Mouse (Mus musculus): Measurements from ENCODE around the gene Syt16. TPM values are rescaled to one million over a fixed set of nuclear protein-coding genes. Genes with fewer than 3 reads are reported as not detected.

The Syt16 gene
- polyA plus RNA-seq (2011; ENCODE audit: insufficient read length, low read depth, missing spikeins), result not detected in 2 replicates

GRCm38 (mm10) chr12:73997297-73998127 lies at the start of gene Syt16:
TSS of gene Syt16 (plus strand) at chr12:73997661.
- Histone ChIP-seq H3K27ac (ENCODE audit: insufficient read depth, low read length) (no peak within 1 kb of the TSS), H3K4me1 (ENCODE audit: control insufficient read depth, insufficient read depth, low read length) (no peaks in the 10 kb centered on the region), H3K4me3 (ENCODE audit: insufficient read depth, low read length) (peak within 1 kb of the TSS; percentile 24; the same call in 1 of the 2 replicates)
- no peak for TF ChIP-seq POLR2A (IDR thresholded peaks at IDR 0.05; ENCODE audit: low read depth, low read length)
- no peak for TF ChIP-seq CTCF (IDR thresholded peaks at IDR 0.05; ENCODE audit: borderline replicate concordance, insufficient read depth, low read length)

DNA sequence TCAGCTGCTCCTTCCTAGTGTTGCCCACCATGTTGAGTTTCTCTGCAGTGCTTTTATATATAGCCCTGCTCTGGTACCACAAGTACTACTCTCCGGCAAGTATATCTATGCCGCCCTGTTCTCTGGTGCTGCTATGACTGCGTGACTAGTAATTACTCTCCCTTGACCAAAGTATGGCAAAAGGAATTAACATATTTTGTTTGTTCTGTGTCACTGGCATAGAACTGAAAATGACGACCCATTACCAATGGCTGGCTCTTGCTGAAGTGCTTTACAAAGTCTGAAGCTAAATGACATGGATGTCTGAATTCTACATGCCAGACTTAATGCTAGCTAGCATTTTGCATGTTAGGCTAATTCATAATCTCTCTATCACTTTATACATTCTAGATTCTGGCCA lies 49.0 kb upstream of the Syt16 start:
- TF ChIP-seq POLR2A (IDR thresholded peaks at IDR 0.05; ENCODE audit: low read depth, low read length) (no peak), CTCF (IDR thresholded peaks at IDR 0.05; ENCODE audit: borderline replicate concordance, insufficient read depth, low read length) (no peak)
- Histone ChIP-seq H3K4me3 (ENCODE audit: insufficient read depth, low read length) (no peak overlapping the region), H3K4me1 (ENCODE audit: control insufficient read depth, insufficient read depth, low read length) (no peaks in the 10 kb centered on the region), H3K27ac (ENCODE audit: insufficient read depth, low read length) (no peak overlapping the region)

DNA sequence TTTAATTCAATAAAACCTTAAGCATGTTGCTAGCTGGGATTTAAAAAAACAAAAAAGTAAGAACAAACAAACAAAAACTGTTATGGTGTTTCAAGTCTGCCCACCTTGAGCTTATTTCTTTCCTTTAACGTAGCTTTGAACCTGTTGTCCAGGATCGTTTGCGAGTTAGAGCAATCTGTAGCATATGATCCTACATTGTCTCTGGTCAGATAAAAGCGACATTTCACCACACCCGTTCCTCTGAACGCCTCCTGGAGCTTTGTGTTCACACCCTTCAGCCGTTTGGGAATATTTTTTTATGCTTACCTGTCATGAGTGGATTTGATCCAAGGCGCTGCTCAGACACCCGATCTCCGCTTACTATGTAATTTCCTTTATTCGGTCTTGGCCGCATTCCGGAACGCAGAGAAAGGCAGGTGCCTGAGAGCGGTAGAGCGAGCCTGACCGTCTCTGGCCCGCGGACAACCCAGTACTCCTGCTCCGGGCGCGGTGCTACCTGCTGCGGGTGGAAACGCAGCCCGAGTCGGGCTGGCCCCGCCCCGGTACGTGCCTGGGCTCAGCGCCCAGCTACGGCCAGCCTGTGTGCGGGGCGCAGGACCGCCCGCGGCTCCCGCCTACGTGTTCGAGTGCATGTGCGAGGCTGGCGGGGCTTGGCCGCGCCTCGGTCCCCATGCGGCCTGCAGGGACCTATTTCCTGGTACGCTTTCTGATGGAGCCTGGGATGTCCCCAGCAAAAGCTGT lies 48.0 kb upstream of the Syt16 start:
- no peak overlapping the region for H3K4me3 ChIP-seq (ENCODE audit: insufficient read depth, low read length)
- TF ChIP-seq CTCF (IDR thresholded peaks at IDR 0.05; ENCODE audit: borderline replicate concordance, insufficient read depth, low read length) (no peak), POLR2A (IDR thresholded peaks at IDR 0.05; ENCODE audit: low read depth, low read length) (no peak)
- H3K4me1 ChIP-seq (ENCODE audit: control insufficient read depth, insufficient read depth, low read length), result no peaks in the 10 kb centered on the region
- H3K27ac ChIP-seq (ENCODE audit: insufficient read depth, low read length), result no peak overlapping the region

DNA sequence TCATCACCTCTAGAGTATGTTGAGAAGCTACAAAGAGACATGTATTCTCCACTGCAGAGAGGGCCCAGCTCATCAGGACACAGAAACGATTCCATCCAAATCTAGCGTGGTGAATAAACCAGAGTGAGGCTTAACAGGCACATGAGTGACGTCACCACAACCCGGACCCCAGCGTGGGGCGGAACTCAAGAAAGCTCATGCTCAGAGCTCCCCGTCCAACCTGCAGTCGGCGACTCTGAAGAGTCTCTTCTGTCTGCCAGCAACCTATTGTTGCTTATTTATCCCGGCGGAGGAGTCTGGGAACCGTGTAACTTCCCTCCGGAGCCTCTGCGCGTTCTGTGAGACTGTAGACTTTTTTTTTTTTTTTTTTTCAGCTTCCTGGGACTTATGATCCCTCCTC lies 44.6 kb upstream of the Syt16 start:
- Histone ChIP-seq H3K27ac (ENCODE audit: insufficient read depth, low read length) (no peak overlapping the region), H3K4me3 (ENCODE audit: insufficient read depth, low read length) (no peak overlapping the region), H3K4me1 (ENCODE audit: control insufficient read depth, insufficient read depth, low read length) (no peaks in the 10 kb centered on the region)
- no peak for TF ChIP-seq CTCF (IDR thresholded peaks at IDR 0.05; ENCODE audit: borderline replicate concordance, insufficient read depth, low read length)

- H3K4me3 ChIP-seq (ENCODE audit: insufficient read depth, low read length), result no peak overlapping the region
- H3K27ac ChIP-seq (ENCODE audit: insufficient read depth, low read length), result no peak overlapping the region
- no peaks in the 10 kb centered on the region for H3K4me1 ChIP-seq (ENCODE audit: control insufficient read depth, insufficient read depth, low read length)
- TF ChIP-seq POLR2A (IDR thresholded peaks at IDR 0.05; ENCODE audit: low read depth, low read length) (no peak), CTCF (IDR thresholded peaks at IDR 0.05; ENCODE audit: borderline replicate concordance, insufficient read depth, low read length) (no peak)
These were observed 43.9 kb upstream of the Syt16 start for GRCm38 (mm10) chr12:73953420-73954186.

- TF ChIP-seq POLR2A (IDR thresholded peaks at IDR 0.05; ENCODE audit: low read depth, low read length), result no peak
- no peak for TF ChIP-seq CTCF (IDR thresholded peaks at IDR 0.05; ENCODE audit: borderline replicate concordance, insufficient read depth, low read length)
- Histone ChIP-seq H3K27ac (ENCODE audit: insufficient read depth, low read length) (no peak overlapping the region), H3K4me1 (ENCODE audit: control insufficient read depth, insufficient read depth, low read length) (no peaks in the 10 kb centered on the region), H3K4me3 (ENCODE audit: insufficient read depth, low read length) (no peak overlapping the region)
These were observed 42.7 kb upstream of the Syt16 start for GRCm38 (mm10) chr12:73954785-73955184.

DNA sequence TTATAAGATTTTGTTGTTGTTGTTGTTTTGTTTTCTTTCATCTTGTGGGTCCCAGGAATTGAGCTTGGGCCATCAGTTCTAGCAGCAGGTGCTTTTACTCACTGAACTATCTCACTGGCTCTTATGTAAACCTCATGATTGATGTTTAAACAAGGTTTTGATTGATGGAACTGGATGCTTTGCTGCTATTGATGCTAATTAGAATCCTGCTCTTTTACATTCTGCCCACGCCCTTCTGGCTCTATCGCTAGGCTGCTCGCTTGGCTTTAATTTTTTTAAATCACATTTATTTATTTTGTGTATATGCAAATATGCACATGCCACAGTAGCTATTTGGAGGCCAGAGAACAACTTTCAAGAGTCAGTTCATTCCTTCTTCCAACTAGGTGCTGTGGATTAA lies 39.8 kb upstream of the Syt16 start:
- Histone ChIP-seq H3K27ac (ENCODE audit: insufficient read depth, low read length) (no peak overlapping the region), H3K4me3 (ENCODE audit: insufficient read depth, low read length) (no peak overlapping the region), H3K4me1 (ENCODE audit: control insufficient read depth, insufficient read depth, low read length) (no peaks in the 10 kb centered on the region)
- TF ChIP-seq POLR2A (IDR thresholded peaks at IDR 0.05; ENCODE audit: low read depth, low read length), result no peak
- no peak for TF ChIP-seq CTCF (IDR thresholded peaks at IDR 0.05; ENCODE audit: borderline replicate concordance, insufficient read depth, low read length)

- no peaks in the 10 kb centered on the region for H3K4me1 ChIP-seq (ENCODE audit: control insufficient read depth, insufficient read depth, low read length)
- TF ChIP-seq POLR2A (IDR thresholded peaks at IDR 0.05; ENCODE audit: low read depth, low read length) (no peak), CTCF (IDR thresholded peaks at IDR 0.05; ENCODE audit: borderline replicate concordance, insufficient read depth, low read length) (no peak)
- H3K27ac ChIP-seq (ENCODE audit: insufficient read depth, low read length), result no peak overlapping the region
- H3K4me3 ChIP-seq (ENCODE audit: insufficient read depth, low read length), result no peak overlapping the region
These were observed 38.6 kb upstream of the Syt16 start for GRCm38 (mm10) chr12:73958830-73959229.

All from embryonic fibroblast, embryonic 13.5 days (primary cell).